Mouse (Mus musculus) kidney, postnatal 10 days (tissue): ENCODE measurements around the gene Tmem151b.

ENCODE experiments used
- DNase-seq: peaks from one replicate; pipeline ENCODE4 v3.0.0; 2021; ENCODE audit warnings: mixed read lengths

Gene Tmem151b

GRCm38 (mm10) chr17:45502324-45502723 is 47.2 kb downstream of the Tmem151b start:
- no peak for DNase-seq

- no peak for DNase-seq
Observed at GRCm38 (mm10) chr17:45500981-45501380, 48.5 kb downstream of the Tmem151b start.

GRCm38 (mm10) chr17:45499516-45499915 is 50.0 kb downstream of the Tmem151b start:
- DNase-seq = no peak

GRCm38 (mm10) chr17:45498397-45498796 is 51.1 kb downstream of the Tmem151b start:
- no peak for DNase-seq

- no peak for DNase-seq
Observed at GRCm38 (mm10) chr17:45495398-45495797, 54.1 kb downstream of the Tmem151b start.
